Mouse (Mus musculus) ES-Bruce4 (cell line): ENCODE measurements around the gene Map3k20. TPM values are rescaled to one million over a fixed set of nuclear protein-coding genes. Genes with fewer than 3 reads are reported as not detected.

Experiments
- H3K27ac ChIP-seq: 2 replicates; pipeline ENCODE4 v1.5.1; 2012; ENCODE audit warnings: low read length, inconsistent platforms; ENCODE audit not compliant: insufficient read depth
- H3K27me3 ChIP-seq: 2 replicates; pipeline ENCODE4 v1.6.1; 2012; ENCODE audit warnings: mild to moderate bottlenecking, low read length, inconsistent platforms; ENCODE audit not compliant: control insufficient read depth, poor library complexity, insufficient read depth, severe bottlenecking
- H3K36me3 ChIP-seq: 2 replicates; pipeline ENCODE4 v1.6.1; 2012; ENCODE audit warnings: inconsistent platforms, mild to moderate bottlenecking, low read length, moderate library complexity; ENCODE audit not compliant: control insufficient read depth, poor library complexity, insufficient read depth, severe bottlenecking
- H3K4me1 ChIP-seq: one replicate; pipeline ENCODE4 v1.8.1; 2011; ENCODE audit warnings: low read length; ENCODE audit not compliant: control insufficient read depth, insufficient read depth
- H3K4me3 ChIP-seq: 2 replicates; pipeline ENCODE4 v1.5.1; 2011; ENCODE audit warnings: low read depth, mild to moderate bottlenecking, low read length
- H3K9ac ChIP-seq: 2 replicates; pipeline ENCODE4 v1.6.1; 2012; ENCODE audit warnings: low read depth, mild to moderate bottlenecking, inconsistent platforms; ENCODE audit not compliant: poor library complexity, severe bottlenecking
- H3K9me3 ChIP-seq: replicated peaks from 2 replicates; pipeline ENCODE4 v1.6.1; 2012; ENCODE audit warnings: mild to moderate bottlenecking, low read length, inconsistent platforms; ENCODE audit not compliant: control insufficient read depth, poor library complexity, insufficient read depth, severe bottlenecking
- CTCF ChIP-seq: IDR thresholded peaks from one replicate; pipeline ENCODE4 v1.8.1; 2011; ENCODE audit warnings: low read depth, low read length
- EP300 ChIP-seq: IDR thresholded peaks from 2 replicates; pipeline ENCODE4 v1.6.1; 2011; ENCODE audit warnings: low read depth, low read length; ENCODE audit not compliant: insufficient read depth
- POLR2A ChIP-seq: IDR thresholded peaks from one replicate; pipeline ENCODE4 v1.8.1; 2011; ENCODE audit warnings: low read length; ENCODE audit not compliant: insufficient read depth
- polyA plus RNA-seq: library from polyadenylated mRNA; stranded (reverse); fragments of >200 nt; gene quantifications from 2 replicates; pipeline ENCODE4 v1.2.4, GENCODE M21; 2011; ENCODE audit warnings: low read depth; ENCODE audit not compliant: missing spikeins, insufficient read depth, insufficient read length

Map3k20 gene
- polyA plus RNA-seq, 1 experiment: 39.0 TPM

GRCm38 (mm10) chr2:72308351-72308750 is 22.9 kb downstream of the Map3k20 start:
- Histone ChIP-seq H3K36me3 (no peaks in the 10 kb centered on the region), H3K4me1 (no peaks in the 10 kb centered on the region), H3K27me3 (no peaks in the 10 kb centered on the region), H3K27ac (no peak overlapping the region), H3K4me3 (no peak overlapping the region), H3K9ac (no peak overlapping the region), H3K9me3 (no peaks in the 10 kb centered on the region)
- TF ChIP-seq POLR2A (no peak), EP300 (no peak), CTCF (no peak)

- Histone ChIP-seq H3K4me1 (no peaks in the 10 kb centered on the region), H3K36me3 (no peaks in the 10 kb centered on the region), H3K27ac (no peak overlapping the region), H3K9ac (no peak overlapping the region), H3K4me3 (no peak overlapping the region), H3K9me3 (no peaks in the 10 kb centered on the region), H3K27me3 (no peaks in the 10 kb centered on the region)
- TF ChIP-seq POLR2A (no peak), CTCF (no peak), EP300 (no peak)
Observed at GRCm38 (mm10) chr2:72308981-72309380, 23.5 kb downstream of the Map3k20 start.

GRCm38 (mm10) chr2:72311486-72311885 is 26.0 kb downstream of the Map3k20 start:
- H3K4me1 ChIP-seq: no peaks in the 10 kb centered on the region
- TF ChIP-seq POLR2A: no peak
- TF ChIP-seq CTCF: no peak
- no peak for TF ChIP-seq EP300
- no peak overlapping the region for H3K27ac ChIP-seq

GRCm38 (mm10) chr2:72313312-72313711 is 27.9 kb downstream of the Map3k20 start:
- H3K27me3 ChIP-seq: no peaks in the 10 kb centered on the region
- H3K4me3 ChIP-seq: no peak overlapping the region
- no peak overlapping the region for H3K27ac ChIP-seq
- TF ChIP-seq EP300 (no peak), CTCF (no peak), POLR2A (no peak)
- H3K9me3 ChIP-seq: no peaks in the 10 kb centered on the region; the same call in 1 of the 2 replicates
- H3K9ac ChIP-seq: no peak overlapping the region
- no peaks in the 10 kb centered on the region for H3K4me1 ChIP-seq
- H3K36me3 ChIP-seq: no peaks in the 10 kb centered on the region

More at GRCm38 (mm10) chr2:72311486-72311885, 26.0 kb downstream of the Map3k20 start:
- Histone ChIP-seq H3K9me3 (no peaks in the 10 kb centered on the region; the same call in 1 of the 2 replicates), H3K36me3 (no peaks in the 10 kb centered on the region), H3K4me3 (no peak overlapping the region), H3K27me3 (no peaks in the 10 kb centered on the region), H3K9ac (no peak overlapping the region)

GRCm38 (mm10) chr2:72318421-72318820 is 33.0 kb downstream of the Map3k20 start:
- no peak overlapping the region for H3K4me3 ChIP-seq
- no peaks in the 10 kb centered on the region for H3K36me3 ChIP-seq
- H3K27ac ChIP-seq: no peak overlapping the region
- no peaks in the 10 kb centered on the region for H3K27me3 ChIP-seq
- H3K4me1 ChIP-seq: no peaks in the 10 kb centered on the region
- no peak overlapping the region for H3K9ac ChIP-seq
- H3K9me3 ChIP-seq: no peaks in the 10 kb centered on the region; the same call in 1 of the 2 replicates
- TF ChIP-seq POLR2A (no peak), EP300 (no peak), CTCF (no peak)

GRCm38 (mm10) chr2:72319028-72319798 is 33.8 kb downstream of the Map3k20 start:
- Histone ChIP-seq H3K4me3 (no peak overlapping the region), H3K27ac (no peak overlapping the region), H3K9me3 (no peaks in the 10 kb centered on the region; the same call in 1 of the 2 replicates), H3K36me3 (no peaks in the 10 kb centered on the region), H3K4me1 (no peaks in the 10 kb centered on the region), H3K9ac (no peak overlapping the region), H3K27me3 (no peaks in the 10 kb centered on the region)
- TF ChIP-seq EP300 (no peak), CTCF (no peak), POLR2A (no peak)
